Mouse (Mus musculus) thymus, postnatal 36 days (tissue): ENCODE results near the gene Cdc37l1.

Experiments used
- DNase-seq, 2 experiments: peaks; one replicate each; pipeline ENCODE4 v3.0.0; 2022; ENCODE audit warnings: mixed read lengths in 2 of 2

Cdc37l1 gene

GRCm38 (mm10) chr19:29009046-29009445 is 18.9 kb downstream of the Cdc37l1 start:
- DNase-seq = no peak

- DNase-seq = no peak
Measured at GRCm38 (mm10) chr19:29011355-29011990, 21.3 kb downstream of the Cdc37l1 start.

GRCm38 (mm10) chr19:29014466-29015055 is 24.4 kb downstream of the Cdc37l1 start:
- no peak for DNase-seq

- no peak for DNase-seq
Measured at GRCm38 (mm10) chr19:29015410-29016203, 25.5 kb downstream of the Cdc37l1 start.

- no peak for DNase-seq
Measured at GRCm38 (mm10) chr19:29016204-29016765, 26.1 kb downstream of the Cdc37l1 start.

- DNase-seq = no peak
Measured at GRCm38 (mm10) chr19:29016786-29017185, 26.6 kb downstream of the Cdc37l1 start.

GRCm38 (mm10) chr19:29019647-29020046 is 29.5 kb downstream of the Cdc37l1 start:
- DNase-seq = no peak

GRCm38 (mm10) chr19:29021754-29022345 is 31.7 kb downstream of the Cdc37l1 start:
- no peak for DNase-seq

- DNase-seq = no peak
Measured at GRCm38 (mm10) chr19:29024391-29024947, 34.3 kb downstream of the Cdc37l1 start.

GRCm38 (mm10) chr19:29031788-29032187 is 41.6 kb downstream of the Cdc37l1 start:
- DNase-seq = no peak

- no peak for DNase-seq
Measured at GRCm38 (mm10) chr19:29032662-29033061, 42.5 kb downstream of the Cdc37l1 start.

GRCm38 (mm10) chr19:29037026-29037425 is 46.9 kb downstream of the Cdc37l1 start:
- DNase-seq = no peak

- DNase-seq = no peak
Measured at GRCm38 (mm10) chr19:29037541-29037940, 47.4 kb downstream of the Cdc37l1 start.

GRCm38 (mm10) chr19:29039334-29039733 is 49.2 kb downstream of the Cdc37l1 start:
- DNase-seq = no peak

- DNase-seq = no peak
Measured at GRCm38 (mm10) chr19:29040206-29040605, 50.1 kb downstream of the Cdc37l1 start.

- no peak for DNase-seq
Measured at GRCm38 (mm10) chr19:29042143-29042542, 52.0 kb downstream of the Cdc37l1 start.

GRCm38 (mm10) chr19:29042647-29043046 is 52.5 kb downstream of the Cdc37l1 start:
- no peak for DNase-seq

- DNase-seq = no peak
Measured at GRCm38 (mm10) chr19:29044353-29044768, 54.2 kb downstream of the Cdc37l1 start.

- no peak for DNase-seq
Measured at GRCm38 (mm10) chr19:29045369-29045768, 55.2 kb downstream of the Cdc37l1 start.

- no peak for DNase-seq
Measured at GRCm38 (mm10) chr19:29045956-29046650, 56.0 kb downstream of the Cdc37l1 start.

GRCm38 (mm10) chr19:29046961-29047333 is 56.8 kb downstream of the Cdc37l1 start:
- no peak for DNase-seq
